Comparison of ENCODE assay signal across 31 mouse cellular contexts in genomic region chr1:60913305-60913704, GRCm38 (mm10). TPM values are rescaled to one million over a fixed set of nuclear protein-coding genes. Genes with fewer than 3 reads are reported as not detected.
A peak's percentile ranks its signal among the peaks of the same experiment; 100 is the strongest.
DNase-seq lines count a peak whose midpoint lies in the region; ATAC-seq and TF ChIP-seq lines count a peak whose summit lies in the region.
"Had no signal": no experiment of that assay in that cellular context is flagged by ENCODE, and none has a peak within 500 bp of the region (broad histone marks: within the 10 kb centered on the region; RNA-seq: fewer than 3 reads in every experiment).

No protein-coding gene starts in this region.

- H3K9me3 ChIP-seq in hindbrain, embryonic 12.5 days (replicated peaks): no peaks in the 10 kb centered on the region
- H3K9me3 ChIP-seq: embryonic facial prominence, embryonic 10.5 days; embryonic facial prominence, embryonic 13.5 days; forebrain, embryonic 12.5 days; forebrain, embryonic 15.5 days; G1E; heart, embryonic 13.5 days; hindbrain, embryonic 13.5 days had no signal

- no peak overlapping the region for H3K4me2 ChIP-seq in hindbrain, embryonic 12.5 days (replicated peaks)
- H3K4me2 ChIP-seq: embryonic facial prominence, embryonic 13.5 days; forebrain, embryonic 12.5 days; forebrain, embryonic 15.5 days; heart, embryonic 13.5 days; hindbrain, embryonic 13.5 days had no signal

- no peak for TF ChIP-seq CTCF in bone marrow macrophage, adult 2 months (IDR thresholded peaks at IDR 0.05; ENCODE audit: low read depth, low read length)

- no peak for TF ChIP-seq POLR2A in bone marrow macrophage, adult 2 months (IDR thresholded peaks at IDR 0.05; ENCODE audit: borderline replicate concordance, low read depth, low read length)

- H3K4me1 ChIP-seq in bone marrow macrophage, adult 2 months (ENCODE audit: control insufficient read depth, insufficient read depth, low read length): peaks cover 30% of the 10 kb centered on the region
- H3K4me1 ChIP-seq in hindbrain, embryonic 12.5 days: no peaks in the 10 kb centered on the region
- H3K4me1 ChIP-seq: forebrain, embryonic 12.5 days; forebrain, embryonic 15.5 days; hindbrain, embryonic 13.5 days had no signal

- ATAC-seq in CD4-positive, CD25-positive, alpha-beta regulatory T cell, adult 4 months: peak; percentile 50
- ATAC-seq in hindbrain, embryonic 12.5 days (ENCODE audit: low FRiP score): no peak
- no peak for ATAC-seq in megakaryocyte, adult 5-6 weeks (ENCODE audit: poor library complexity, severe bottlenecking)
- ATAC-seq: forebrain, embryonic 15.5 days; hindbrain, embryonic 16.5 days; intestine, postnatal 0 days; Patski had no signal

- no peaks in the 10 kb centered on the region for H3K27me3 ChIP-seq in hindbrain, embryonic 12.5 days
- H3K27me3 ChIP-seq: embryonic facial prominence, embryonic 13.5 days; forebrain, embryonic 12.5 days; forebrain, embryonic 15.5 days; heart, embryonic 13.5 days; hindbrain, embryonic 13.5 days had no signal

- no peaks in the 10 kb centered on the region for H3K36me3 ChIP-seq in hindbrain, embryonic 12.5 days
- H3K36me3 ChIP-seq: embryonic facial prominence, embryonic 10.5 days; embryonic facial prominence, embryonic 13.5 days; forebrain, embryonic 12.5 days; forebrain, embryonic 15.5 days; G1E; heart, embryonic 13.5 days; hindbrain, embryonic 13.5 days had no signal

- 0 out of 2 replicates have a peak overlapping the region, but pooled peaks have one; percentile 7 for H3K27ac ChIP-seq in bone marrow macrophage, adult 2 months (ENCODE audit: insufficient read depth, low read depth, low read length)
- H3K27ac ChIP-seq in hindbrain, embryonic 12.5 days: no peak overlapping the region
- H3K27ac ChIP-seq: embryonic facial prominence, embryonic 10.5 days; embryonic facial prominence, embryonic 13.5 days; forebrain, embryonic 12.5 days; forebrain, embryonic 15.5 days; heart, embryonic 13.5 days; hindbrain, embryonic 13.5 days had no signal

- H3K9ac ChIP-seq in hindbrain, embryonic 12.5 days: no peak overlapping the region
- H3K9ac ChIP-seq: embryonic facial prominence, embryonic 13.5 days; forebrain, embryonic 12.5 days; forebrain, embryonic 15.5 days; heart, embryonic 13.5 days; hindbrain, embryonic 13.5 days had no signal

- H3K4me3 ChIP-seq in bone marrow macrophage, adult 2 months (ENCODE audit: insufficient read depth, low read length): no peak overlapping the region
- no peak overlapping the region for H3K4me3 ChIP-seq in hindbrain, embryonic 12.5 days
- H3K4me3 ChIP-seq: embryonic facial prominence, embryonic 10.5 days; embryonic facial prominence, embryonic 13.5 days; erythroblast, embryonic 14.5 days; forebrain, embryonic 12.5 days; forebrain, embryonic 15.5 days; heart, embryonic 13.5 days; hindbrain, embryonic 13.5 days had no signal

- peak; percentile 86 for DNase-seq in CD4-positive helper T cell, adult 2 months (ENCODE audit: low read depth, low spot score)
- peak; percentile 51 for DNase-seq in naive thymus-derived CD4-positive, alpha-beta T cell, adult 2 months (ENCODE audit: low read depth)
- DNase-seq in gastrocnemius, postnatal 36 days: no peak
- DNase-seq: adrenal gland, adult 2 months; adrenal gland, postnatal 14 days; cerebellum, adult 11-12 months; cerebellum, adult 8-10 months; cerebellum, postnatal 10 days; cerebellum, postnatal 36 days; embryo, embryonic 11 days; gastrocnemius, postnatal 10 days; heart, adult 11 months had no signal

- intact Hi-C loops in gastrocnemius, postnatal 36 days (cut with DNase I): no loop called here

- WGBS in hindbrain, embryonic 12.5 days: 93% methylated on average over 4 of the region's 4 CpGs

RNA-seq across cellular contexts. Expression of gene Ctla4, which starts 26.5 kb away (rescaled TPM):
- 100 to 1,000 TPM; 274 to 291 TPM for polyA plus RNA-seq in CD4-positive, CD25-positive, alpha-beta regulatory T cell, adult 4 months (2017; shearing (Covaris generic))
- not detected in 2 replicates for polyA plus RNA-seq in bone marrow macrophage, adult 2 months (2012; ENCODE audit: insufficient read depth, insufficient read length, missing spikeins)
- polyA plus RNA-seq in hindbrain, embryonic 12.5 days (2016; fragmentation: Nextera tagmentation; extraction: Ambion mirVana): not detected in 2 replicates
- 0.16 TPM in 1 of 2 replicates, not detected in the other for total RNA-seq in megakaryocyte, adult 5-6 weeks (2015)
- total RNA-seq in megakaryocyte, adult 5-6 weeks (2017): 0.44 and 0.65 TPM in 2 replicates
- under 1 TPM in 1 of 2 experiments, not detected in 1; 0.13 TPM for total RNA-seq in gastrocnemius, postnatal 36 days (2021)
- total RNA-seq: adrenal gland, adult 2 months; adrenal gland, postnatal 4 days; gastrocnemius, postnatal 10 days; gastrocnemius, postnatal 4 days had no signal
- polyA plus RNA-seq: brain, embryonic 14.5 days; embryonic facial prominence, embryonic 10.5 days; embryonic facial prominence, embryonic 13.5 days; erythroblast, embryonic 14.5 days; forebrain, embryonic 12.5 days; forebrain, embryonic 15.5 days; G1E; hindbrain, embryonic 13.5 days; hindbrain, embryonic 16.5 days; intestine, embryonic 14.5 days; intestine, postnatal 0 days; Patski had no signal

Comparison
In these comparisons a context has a peak if more than half of its experiments do, and no peak if none do; other contexts are left out.
1. DNase-seq: peak in CD4-positive helper T cell, adult 2 months (single experiment) and naive thymus-derived CD4-positive, alpha-beta T cell, adult 2 months (single experiment); none in gastrocnemius, postnatal 36 days (0 of 2).
2. RNA of gene Ctla4, which starts 26.5 kb away (polyA plus RNA-seq): 274 to 291 TPM in CD4-positive, CD25-positive, alpha-beta regulatory T cell, adult 4 months; not detected in bone marrow macrophage, adult 2 months and not detected in hindbrain, embryonic 12.5 days; every median in the first group is over 100 times any median in the second.